Mouse (Mus musculus): ENCODE measurements around the gene Stk39. TPM values are rescaled to one million over a fixed set of nuclear protein-coding genes. Genes with fewer than 3 reads are reported as not detected.
"Not testable (repeated sequence)": the region's sequence is repeated elsewhere in the genome, so short reads cannot be mapped to it uniquely, and the experiment has no call there.

Stk39 gene
- total and polyA plus RNA-seq, 2 experiments, result 0.54 to 1.7 TPM

GRCm38 (mm10) chr2:68242069-68242468 lies 230.0 kb downstream of the Stk39 start:
- no peak for DNase-seq (ENCODE audit: extremely low read depth, low read depth, low spot score)
- Histone ChIP-seq H3K4me1 (ENCODE audit: control insufficient read depth, insufficient read depth, low read length) (no peaks in the 10 kb centered on the region), H3K36me3 (ENCODE audit: control insufficient read depth, insufficient read depth, low read length) (no peaks in the 10 kb centered on the region), H3K27me3 (ENCODE audit: control insufficient read depth, insufficient read depth, low read length) (no peaks in the 10 kb centered on the region), H3K4me3 (ENCODE audit: insufficient read depth, low read depth, low read length) (no peak overlapping the region), H3K27ac (replicated peaks; ENCODE audit: insufficient read depth, low read depth, low read length) (no peak overlapping the region), H3K9ac (ENCODE audit: low read depth, low read length) (no peak overlapping the region), H3K79me2 (ENCODE audit: control insufficient read depth, insufficient read depth, low read length) (no peaks in the 10 kb centered on the region)
- WGBS, result 80% methylated on average over 3 of the region's 3 CpGs
- no peak for TF ChIP-seq CTCF (IDR thresholded peaks at IDR 0.05; ENCODE audit: low read depth, low read length)
- TF ChIP-seq POLR2A (IDR thresholded peaks at IDR 0.05; ENCODE audit: extremely low read depth, insufficient read depth, low read length), result no peak

- Histone ChIP-seq H3K4me3 (ENCODE audit: insufficient read depth, low read depth, low read length) (no peak overlapping the region), H3K27ac (replicated peaks; ENCODE audit: insufficient read depth, low read depth, low read length) (no peak overlapping the region), H3K9ac (ENCODE audit: low read depth, low read length) (no peak overlapping the region), H3K36me3 (ENCODE audit: control insufficient read depth, insufficient read depth, low read length) (no peaks in the 10 kb centered on the region), H3K27me3 (ENCODE audit: control insufficient read depth, insufficient read depth, low read length) (no peaks in the 10 kb centered on the region), H3K4me1 (ENCODE audit: control insufficient read depth, insufficient read depth, low read length) (no peaks in the 10 kb centered on the region), H3K79me2 (ENCODE audit: control insufficient read depth, insufficient read depth, low read length) (no peaks in the 10 kb centered on the region)
- DNase-seq (ENCODE audit: extremely low read depth, low read depth, low spot score), result no peak
- TF ChIP-seq CTCF (IDR thresholded peaks at IDR 0.05; ENCODE audit: low read depth, low read length) (no peak), POLR2A (IDR thresholded peaks at IDR 0.05; ENCODE audit: extremely low read depth, insufficient read depth, low read length) (no peak)
- WGBS, result 98% methylated on average over 1 of the region's 1 CpGs
These were observed 230.4 kb downstream of the Stk39 start for GRCm38 (mm10) chr2:68241640-68242039.

- H3K27me3 ChIP-seq (ENCODE audit: control insufficient read depth, insufficient read depth, low read length); DNase-seq (ENCODE audit: extremely low read depth, low read depth, low spot score); H3K4me1 ChIP-seq (ENCODE audit: control insufficient read depth, insufficient read depth, low read length); H3K27ac ChIP-seq (replicated peaks; ENCODE audit: insufficient read depth, low read depth, low read length); H3K79me2 ChIP-seq (ENCODE audit: control insufficient read depth, insufficient read depth, low read length); H3K36me3 ChIP-seq (ENCODE audit: control insufficient read depth, insufficient read depth, low read length); H3K4me3 ChIP-seq (ENCODE audit: insufficient read depth, low read depth, low read length); H3K9ac ChIP-seq (ENCODE audit: low read depth, low read length): not testable (repeated sequence)
- WGBS, result 68% methylated on average over 4 of the region's 4 CpGs
These were observed 232.7 kb downstream of the Stk39 start for GRCm38 (mm10) chr2:68239415-68239814.

GRCm38 (mm10) chr2:68232929-68233328 lies 239.1 kb downstream of the Stk39 start:
- no peak for DNase-seq (ENCODE audit: extremely low read depth, low read depth, low spot score)
- H3K36me3 ChIP-seq (ENCODE audit: control insufficient read depth, insufficient read depth, low read length), result no peaks in the 10 kb centered on the region
- H3K27me3 ChIP-seq (ENCODE audit: control insufficient read depth, insufficient read depth, low read length), result no peaks in the 10 kb centered on the region
- no peaks in the 10 kb centered on the region for H3K4me1 ChIP-seq (ENCODE audit: control insufficient read depth, insufficient read depth, low read length)
- H3K9ac ChIP-seq (ENCODE audit: low read depth, low read length), result no peak overlapping the region
- TF ChIP-seq CTCF (IDR thresholded peaks at IDR 0.05; ENCODE audit: low read depth, low read length) (no peak), POLR2A (IDR thresholded peaks at IDR 0.05; ENCODE audit: extremely low read depth, insufficient read depth, low read length) (no peak)
- 92% methylated on average over 5 of the region's 5 CpGs for whole genome bisulfite sequencing
- no peaks in the 10 kb centered on the region for H3K79me2 ChIP-seq (ENCODE audit: control insufficient read depth, insufficient read depth, low read length)
- H3K4me3 ChIP-seq (ENCODE audit: insufficient read depth, low read depth, low read length), result no peak overlapping the region
- H3K27ac ChIP-seq (replicated peaks; ENCODE audit: insufficient read depth, low read depth, low read length), result no peak overlapping the region

- TF ChIP-seq CTCF (IDR thresholded peaks at IDR 0.05; ENCODE audit: low read depth, low read length), result no peak
- TF ChIP-seq POLR2A (IDR thresholded peaks at IDR 0.05; ENCODE audit: extremely low read depth, insufficient read depth, low read length), result no peak
- Histone ChIP-seq H3K27me3 (ENCODE audit: control insufficient read depth, insufficient read depth, low read length) (no peaks in the 10 kb centered on the region), H3K9ac (ENCODE audit: low read depth, low read length) (no peak overlapping the region), H3K36me3 (ENCODE audit: control insufficient read depth, insufficient read depth, low read length) (no peaks in the 10 kb centered on the region), H3K79me2 (ENCODE audit: control insufficient read depth, insufficient read depth, low read length) (no peaks in the 10 kb centered on the region), H3K4me3 (ENCODE audit: insufficient read depth, low read depth, low read length) (no peak overlapping the region), H3K27ac (replicated peaks; ENCODE audit: insufficient read depth, low read depth, low read length) (no peak overlapping the region), H3K4me1 (ENCODE audit: control insufficient read depth, insufficient read depth, low read length) (no peaks in the 10 kb centered on the region)
- 50% methylated on average over 2 of the region's 2 CpGs for WGBS
- peak; percentile 10 for DNase-seq (ENCODE audit: extremely low read depth, low read depth, low spot score)
These were observed 242.2 kb downstream of the Stk39 start for GRCm38 (mm10) chr2:68229872-68230271.

- WGBS, result 86% methylated on average over 2 of the region's 2 CpGs
- no peak overlapping the region for H3K9ac ChIP-seq (ENCODE audit: low read depth, low read length)
- H3K4me1 ChIP-seq (ENCODE audit: control insufficient read depth, insufficient read depth, low read length), result no peaks in the 10 kb centered on the region
- no peak overlapping the region for H3K4me3 ChIP-seq (ENCODE audit: insufficient read depth, low read depth, low read length)
- no peaks in the 10 kb centered on the region for H3K79me2 ChIP-seq (ENCODE audit: control insufficient read depth, insufficient read depth, low read length)
- DNase-seq (ENCODE audit: extremely low read depth, low read depth, low spot score), result no peak
- TF ChIP-seq POLR2A (IDR thresholded peaks at IDR 0.05; ENCODE audit: extremely low read depth, insufficient read depth, low read length) (no peak), CTCF (IDR thresholded peaks at IDR 0.05; ENCODE audit: low read depth, low read length) (no peak)
- H3K27ac ChIP-seq (replicated peaks; ENCODE audit: insufficient read depth, low read depth, low read length), result no peak overlapping the region
- no peaks in the 10 kb centered on the region for H3K36me3 ChIP-seq (ENCODE audit: control insufficient read depth, insufficient read depth, low read length)
- H3K27me3 ChIP-seq (ENCODE audit: control insufficient read depth, insufficient read depth, low read length), result no peaks in the 10 kb centered on the region
These were observed 243.0 kb downstream of the Stk39 start for GRCm38 (mm10) chr2:68229081-68229480.
